Mouse (Mus musculus): Measurements from ENCODE around the gene Atp6ap1l.

DNA sequence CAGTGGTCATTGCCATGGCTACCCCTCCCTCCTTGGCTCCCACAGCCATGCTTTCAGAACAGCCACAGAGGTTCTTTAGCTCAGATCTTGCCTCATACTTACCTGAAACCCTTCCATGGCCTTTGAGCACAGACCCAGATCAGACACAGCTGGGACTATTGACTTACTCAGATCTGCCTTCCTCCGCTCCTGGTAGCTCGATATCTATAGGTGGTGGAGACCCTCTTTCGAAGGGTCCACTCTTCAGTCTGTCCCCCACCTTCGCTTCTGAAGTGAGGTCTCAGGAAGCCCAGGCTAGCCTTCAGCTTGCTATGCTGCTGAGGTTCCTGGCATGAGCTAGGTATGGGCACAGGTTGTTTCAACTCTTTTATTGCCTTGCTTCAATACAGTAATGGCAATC, 9.6 kb upstream of the Atp6ap1l start:
- TF ChIP-seq CTCF (IDR thresholded peaks at IDR 0.05; ENCODE audit: low read depth) = no peak
- no peak for TF ChIP-seq EP300 (IDR thresholded peaks at IDR 0.05; ENCODE audit: low read depth)
